In genomic region chr17:46104487-46104886, GRCm38 (mm10) we compare ENCODE assay signal across 7 mouse cellular contexts. TPM values are rescaled to one million over a fixed set of nuclear protein-coding genes. Genes with fewer than 3 reads are reported as not detected.
DNase-seq lines count a peak whose midpoint lies in the region; ATAC-seq lines count a peak whose summit lies in the region.

No protein-coding gene starts in this region.

- H3K27me3 ChIP-seq in heart, embryonic 16.5 days (ENCODE audit: control insufficient read depth, insufficient read depth, low read length) = peaks cover 2% of the 10 kb centered on the region
- peaks cover 3% of the 10 kb centered on the region for H3K27me3 ChIP-seq in limb, embryonic 13.5 days
- no peaks in the 10 kb centered on the region for H3K27me3 ChIP-seq in stomach, embryonic 14.5 days (ENCODE audit: control insufficient read depth, insufficient read depth, low read length)

- peak overlapping the region; percentile 50; the same call in 1 of the 2 replicates for H3K9ac ChIP-seq in heart, embryonic 16.5 days (ENCODE audit: low read length)
- H3K9ac ChIP-seq in limb, embryonic 13.5 days = 0 out of 2 replicates have a peak overlapping the region, but pooled peaks have one; percentile 9
- no peak overlapping the region for H3K9ac ChIP-seq in stomach, embryonic 14.5 days (replicated peaks; ENCODE audit: low read depth, low read length)

- peak overlapping the region; percentile 46 for H3K27ac ChIP-seq in heart, embryonic 16.5 days (ENCODE audit: low read length)
- H3K27ac ChIP-seq in limb, embryonic 13.5 days = 0 out of 2 replicates have a peak overlapping the region, but pooled peaks have one; percentile 12
- peak overlapping the region; percentile 21; the same call in 1 of the 2 replicates for H3K27ac ChIP-seq in stomach, embryonic 14.5 days (ENCODE audit: low read length)

- peak; percentile 27 for DNase-seq in adipocyte (ENCODE audit: low spot score)
- DNase-seq in embryo, embryonic 9.5 days (ENCODE audit: extremely low spot score) = peak; percentile 72
- DNase-seq in frontal cortex, postnatal 25 days (ENCODE audit: low spot score in 2 of 2) = no peak

- H3K4me1 ChIP-seq in heart, embryonic 16.5 days (ENCODE audit: control insufficient read depth, insufficient read depth, low read length) = peaks cover 3% of the 10 kb centered on the region
- peaks cover 12% of the 10 kb centered on the region for H3K4me1 ChIP-seq in limb, embryonic 13.5 days
- H3K4me1 ChIP-seq in stomach, embryonic 14.5 days (ENCODE audit: control insufficient read depth, insufficient read depth, low read length) = peaks cover 14% of the 10 kb centered on the region

- H3K4me3 ChIP-seq in heart, embryonic 16.5 days (ENCODE audit: low read length) = no peak overlapping the region
- H3K4me3 ChIP-seq in limb, embryonic 13.5 days = no peak overlapping the region
- H3K4me3 ChIP-seq in stomach, embryonic 14.5 days (ENCODE audit: low read depth, low read length) = no peak overlapping the region

- no peaks in the 10 kb centered on the region for H3K36me3 ChIP-seq in heart, embryonic 16.5 days (ENCODE audit: control insufficient read depth, insufficient read depth)
- H3K36me3 ChIP-seq in limb, embryonic 13.5 days = no peaks in the 10 kb centered on the region
- H3K36me3 ChIP-seq in stomach, embryonic 14.5 days (ENCODE audit: control insufficient read depth, insufficient read depth, low read length) = no peaks in the 10 kb centered on the region

- 25% methylated on average over 12 of the region's 12 CpGs for WGBS in heart, embryonic 16.5 days
- 14% methylated on average over 12 of the region's 12 CpGs for WGBS in limb, embryonic 13.5 days
- 15% methylated on average over 12 of the region's 12 CpGs for WGBS in stomach, embryonic 14.5 days

- H3K4me2 ChIP-seq in heart, embryonic 16.5 days (ENCODE audit: low read depth, low read length) = no peak overlapping the region
- H3K4me2 ChIP-seq in limb, embryonic 13.5 days (replicated peaks) = peak overlapping the region; percentile 17
- H3K4me2 ChIP-seq in stomach, embryonic 14.5 days (replicated peaks; ENCODE audit: low read depth, low read length) = no peak overlapping the region

- H3K9me3 ChIP-seq in heart, embryonic 16.5 days (replicated peaks; ENCODE audit: control insufficient read depth, low read length) = no peaks in the 10 kb centered on the region
- no peaks in the 10 kb centered on the region for H3K9me3 ChIP-seq in limb, embryonic 13.5 days
- no peaks in the 10 kb centered on the region for H3K9me3 ChIP-seq in stomach, embryonic 14.5 days (ENCODE audit: control insufficient read depth, low read depth, low read length)

- peak; percentile 88 for ATAC-seq in heart, embryonic 16.5 days (replicated peaks; ENCODE audit: extremely low read depth, insufficient read depth, low FRiP score)
- ATAC-seq in limb, embryonic 13.5 days (ENCODE audit: low FRiP score, low read depth) = peak; percentile 91
- peak; percentile 82; the same call in 1 of the 2 replicates for ATAC-seq in stomach, embryonic 14.5 days (ENCODE audit: insufficient number of reproducible peaks, insufficient read depth, low FRiP score, low read depth)
- ATAC-seq in frontal cortex, adult (ENCODE audit: low TSS enrichment) = no peak

RNA-seq across cellular contexts. Expression of gene Mrps18a, which starts 6.3 kb away (rescaled TPM):
- polyA plus RNA-seq in heart, embryonic 16.5 days (2015; fragmentation: Nextera tagmentation; extraction: Ambion mirVana) = 129 and 137 TPM in 2 replicates
- polyA plus RNA-seq in limb, embryonic 13.5 days (2015; fragmentation: Nextera tagmentation; extraction: Ambion mirVana) = 141 and 143 TPM in 2 replicates
- polyA plus RNA-seq in stomach, embryonic 14.5 days (2014; fragmentation: Nextera tagmentation; extraction: Ambion mirVana) = 132 and 141 TPM in 2 replicates

RNA-seq across cellular contexts. Expression of gene Rsph9, which starts 39.5 kb away (rescaled TPM):
- 6.9 and 8.0 TPM in 2 replicates for polyA plus RNA-seq in heart, embryonic 16.5 days (2015; fragmentation: Nextera tagmentation; extraction: Ambion mirVana)
- 11.1 and 11.4 TPM in 2 replicates for polyA plus RNA-seq in limb, embryonic 13.5 days (2015; fragmentation: Nextera tagmentation; extraction: Ambion mirVana)
- polyA plus RNA-seq in stomach, embryonic 14.5 days (2014; fragmentation: Nextera tagmentation; extraction: Ambion mirVana) = 13.1 and 15.8 TPM in 2 replicates

RNA-seq across cellular contexts. Expression of gene Mad2l1bp, which starts 48.9 kb away (rescaled TPM):
- 32.7 and 39.4 TPM in 2 replicates for polyA plus RNA-seq in heart, embryonic 16.5 days (2015; fragmentation: Nextera tagmentation; extraction: Ambion mirVana)
- 36.4 and 39.0 TPM in 2 replicates for polyA plus RNA-seq in limb, embryonic 13.5 days (2015; fragmentation: Nextera tagmentation; extraction: Ambion mirVana)
- polyA plus RNA-seq in stomach, embryonic 14.5 days (2014; fragmentation: Nextera tagmentation; extraction: Ambion mirVana) = 32.2 and 35.3 TPM in 2 replicates

RNA-seq across cellular contexts. Expression of gene Gtpbp2, which starts 56.3 kb away (rescaled TPM):
- 36.9 and 42.6 TPM in 2 replicates for polyA plus RNA-seq in heart, embryonic 16.5 days (2015; fragmentation: Nextera tagmentation; extraction: Ambion mirVana)
- 45.2 and 49.3 TPM in 2 replicates for polyA plus RNA-seq in limb, embryonic 13.5 days (2015; fragmentation: Nextera tagmentation; extraction: Ambion mirVana)
- 33.0 and 36.3 TPM in 2 replicates for polyA plus RNA-seq in stomach, embryonic 14.5 days (2014; fragmentation: Nextera tagmentation; extraction: Ambion mirVana)

Comparison
In these comparisons a context has a peak if more than half of its experiments do, and no peak if none do; other contexts are left out.
1. DNase-seq: peak in adipocyte (single experiment) and embryo, embryonic 9.5 days (single experiment); none in frontal cortex, postnatal 25 days (0 of 2).
2. Peak in every context shown above with its lines, with median percentiles within 50 percentile points of each other: H3K27ac ChIP-seq.